Mouse (Mus musculus) bone marrow macrophage, adult 2 months (primary cell): ENCODE data around the gene Clcn3. TPM values are rescaled to one million over a fixed set of nuclear protein-coding genes. Genes with fewer than 3 reads are reported as not detected.

Source experiments
- H3K27ac ChIP-seq: 2 replicates; pipeline ENCODE4 v1.5.1; 2012; ENCODE audit warnings: low read depth, low read length; ENCODE audit not compliant: insufficient read depth
- H3K4me1 ChIP-seq: 2 replicates; pipeline ENCODE4 v1.6.1; 2012; ENCODE audit warnings: low read length; ENCODE audit not compliant: control insufficient read depth, insufficient read depth
- H3K4me3 ChIP-seq: 2 replicates; pipeline ENCODE4 v1.5.1; 2012; ENCODE audit warnings: mild to moderate bottlenecking, low read length, moderate library complexity; ENCODE audit not compliant: insufficient read depth
- CTCF ChIP-seq: IDR thresholded peaks from 2 replicates; pipeline ENCODE4 v1.5.1; 2012; ENCODE audit warnings: low read depth, mild to moderate bottlenecking, low read length, moderate library complexity
- POLR2A ChIP-seq: IDR thresholded peaks from 2 replicates; pipeline ENCODE4 v1.6.1; 2012; ENCODE audit warnings: mild to moderate bottlenecking, low read depth, low read length, borderline replicate concordance
- polyA plus RNA-seq: library from polyadenylated mRNA; stranded (reverse); fragments of >200 nt; gene quantifications from 2 replicates; pipeline ENCODE4 v1.2.4, GENCODE M21; 2012; ENCODE audit not compliant: missing spikeins, insufficient read depth, insufficient read length

Clcn3 gene
- polyA plus RNA-seq, 1 experiment = 27.7 TPM

GRCm38 (mm10) chr8:60954281-60955014 lies 28.7 kb downstream of the Clcn3 start:
- H3K4me3 ChIP-seq = peak overlapping the region; percentile 26; the same call in 1 of the 2 replicates
- H3K27ac ChIP-seq = peak overlapping the region; percentile 26
- H3K4me1 ChIP-seq = peaks cover 17% of the 10 kb centered on the region
- TF ChIP-seq CTCF = no peak
- TF ChIP-seq POLR2A = no peak

GRCm38 (mm10) chr8:60952803-60953202 lies 30.3 kb downstream of the Clcn3 start:
- Histone ChIP-seq H3K27ac (no peak overlapping the region), H3K4me1 (peaks cover 19% of the 10 kb centered on the region), H3K4me3 (no peak overlapping the region)
- TF ChIP-seq CTCF (no peak), POLR2A (no peak)

GRCm38 (mm10) chr8:60951757-60952156 lies 31.3 kb downstream of the Clcn3 start:
- no peak overlapping the region for H3K4me3 ChIP-seq
- no peak overlapping the region for H3K27ac ChIP-seq
- H3K4me1 ChIP-seq = peaks cover 16% of the 10 kb centered on the region
- no peak for TF ChIP-seq POLR2A
- TF ChIP-seq CTCF = no peak

- no peak for TF ChIP-seq CTCF
- TF ChIP-seq POLR2A = no peak
- H3K27ac ChIP-seq = no peak overlapping the region
- H3K4me3 ChIP-seq = no peak overlapping the region
Observed at GRCm38 (mm10) chr8:60951271-60951670, 31.8 kb downstream of the Clcn3 start.

GRCm38 (mm10) chr8:60949859-60950258 lies 33.2 kb downstream of the Clcn3 start:
- no peak overlapping the region for H3K27ac ChIP-seq
- no peak overlapping the region for H3K4me3 ChIP-seq
- peaks cover 12% of the 10 kb centered on the region for H3K4me1 ChIP-seq
- no peak for TF ChIP-seq POLR2A
- TF ChIP-seq CTCF = no peak

More at GRCm38 (mm10) chr8:60951271-60951670, 31.8 kb downstream of the Clcn3 start:
- peaks cover 14% of the 10 kb centered on the region for H3K4me1 ChIP-seq

- TF ChIP-seq POLR2A (no peak), CTCF (no peak)
- peaks cover 10% of the 10 kb centered on the region for H3K4me1 ChIP-seq
- H3K4me3 ChIP-seq = no peak overlapping the region
- no peak overlapping the region for H3K27ac ChIP-seq
Observed at GRCm38 (mm10) chr8:60947503-60947902, 35.6 kb downstream of the Clcn3 start.

GRCm38 (mm10) chr8:60942867-60943266 lies 40.2 kb downstream of the Clcn3 start:
- Histone ChIP-seq H3K4me1 (peaks cover 4% of the 10 kb centered on the region; the same call in 1 of the 2 replicates), H3K27ac (no peak overlapping the region), H3K4me3 (no peak overlapping the region)
- TF ChIP-seq CTCF (no peak), POLR2A (no peak)

GRCm38 (mm10) chr8:60938717-60939424 lies 44.2 kb downstream of the Clcn3 start:
- Histone ChIP-seq H3K4me3 (no peak overlapping the region), H3K4me1 (peaks cover 4% of the 10 kb centered on the region; the same call in 1 of the 2 replicates), H3K27ac (no peak overlapping the region)
- TF ChIP-seq CTCF (no peak), POLR2A (no peak)

GRCm38 (mm10) chr8:60933617-60934016 lies 49.5 kb downstream of the Clcn3 start:
- H3K4me3 ChIP-seq = no peak overlapping the region
- H3K4me1 ChIP-seq = no peaks in the 10 kb centered on the region
- TF ChIP-seq POLR2A (no peak), CTCF (no peak)
- H3K27ac ChIP-seq = no peak overlapping the region

- no peak overlapping the region for H3K27ac ChIP-seq
Observed at GRCm38 (mm10) chr8:60920176-60920575, 62.9 kb downstream of the Clcn3 start.

More at GRCm38 (mm10) chr8:60920176-60920575, 62.9 kb downstream of the Clcn3 start:
- Histone ChIP-seq H3K4me1 (peaks cover 19% of the 10 kb centered on the region), H3K4me3 (no peak overlapping the region)
- TF ChIP-seq POLR2A = no peak
- TF ChIP-seq CTCF = no peak
